Mouse (Mus musculus) cortical plate, adult 2 months (tissue): ENCODE measurements around the gene H1f0.

Experiments
- CTCF ChIP-seq: fragments of 200-500 bp; IDR thresholded peaks from 2 replicates; pipeline ENCODE4 v1.5.1; 2011; ENCODE audit warnings: mild to moderate bottlenecking, control low read depth, low read length; ENCODE audit not compliant: insufficient read depth; ENCODE audit errors: extremely low read depth
- POLR2A ChIP-seq: fragments of 200-500 bp; IDR thresholded peaks from 2 replicates; pipeline ENCODE4 v1.6.1; 2011; ENCODE audit warnings: mild to moderate bottlenecking, low read length, control low read depth; ENCODE audit not compliant: insufficient read depth; ENCODE audit errors: extremely low read depth

GRCm38 (mm10) chr15:79037913-79038328 is 9.7 kb downstream of the H1f0 start:
- TF ChIP-seq CTCF = peak; percentile 67
- no peak for TF ChIP-seq POLR2A
